Mouse (Mus musculus): ENCODE measurements around the gene Plb1. TPM values are rescaled to one million over a fixed set of nuclear protein-coding genes. Genes with fewer than 3 reads are reported as not detected.

The Plb1 gene
- polyA plus RNA-seq, 1 experiment from 2014 or later, result not detected

DNA sequence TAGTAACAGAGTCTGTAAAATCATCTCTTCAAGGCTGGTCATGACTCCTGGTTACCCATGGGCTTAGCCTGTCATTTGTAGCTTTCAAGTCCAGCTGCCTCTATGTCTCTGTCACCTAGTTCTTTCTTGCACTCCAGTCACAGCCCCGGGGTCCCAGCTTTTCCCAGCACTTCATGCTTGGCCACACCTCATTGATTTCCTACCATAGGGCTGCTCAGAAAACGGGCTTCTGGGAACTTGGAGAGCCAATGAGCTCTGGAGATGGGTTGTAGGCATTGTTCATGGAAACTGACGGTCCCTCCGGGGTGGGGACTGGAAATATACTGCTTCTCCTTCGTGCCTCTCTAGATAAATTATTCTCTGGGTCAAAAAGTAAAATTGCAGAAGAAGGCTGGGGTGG, 28.2 kb downstream of the Plb1 start:
- Histone ChIP-seq H3K27ac (replicated peaks; ENCODE audit: low read depth, low read length) (no peak overlapping the region), H3K9me3 (replicated peaks; ENCODE audit: control insufficient read depth, low read length) (no peaks in the 10 kb centered on the region), H3K36me3 (replicated peaks; ENCODE audit: control insufficient read depth, insufficient read depth, low read depth, low read length) (no peaks in the 10 kb centered on the region), H3K4me1 (ENCODE audit: control insufficient read depth, insufficient read depth, low read length) (no peaks in the 10 kb centered on the region), H3K9ac (replicated peaks; ENCODE audit: low read length) (no peak overlapping the region), H3K4me2 (ENCODE audit: low read depth, low read length) (no peak overlapping the region), H3K27me3 (ENCODE audit: control insufficient read depth, insufficient read depth, low read length) (no peaks in the 10 kb centered on the region), H3K4me3 (ENCODE audit: low read depth, low read length) (no peak overlapping the region)
- ATAC-seq (replicated peaks; ENCODE audit: insufficient number of reproducible peaks, low FRiP score, low TSS enrichment, low read depth), result no peak
- 57% methylated on average over 5 of the region's 5 CpGs for WGBS
- DNase-seq (ENCODE audit: low spot score), result no peak

DNA sequence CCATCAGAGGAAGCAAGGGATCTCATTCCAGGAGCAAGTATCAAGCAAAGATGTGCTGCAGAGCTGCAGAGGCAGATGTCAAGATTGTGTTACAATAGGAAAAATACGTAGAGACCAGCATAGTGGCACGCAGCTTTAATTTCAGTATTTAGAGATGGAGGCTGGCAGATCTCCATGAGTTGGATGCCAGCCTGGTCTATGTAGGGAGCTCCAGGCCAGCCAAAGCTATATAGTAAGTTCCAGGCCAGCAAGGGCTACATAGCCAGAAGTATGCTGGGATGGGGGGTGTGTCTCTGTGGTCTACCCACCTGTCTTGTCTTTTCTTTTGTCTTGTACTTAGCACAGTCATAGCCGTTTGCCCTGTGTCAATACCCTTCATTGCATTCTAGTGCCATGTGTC, 28.7 kb downstream of the Plb1 start:
- Histone ChIP-seq H3K4me1 (ENCODE audit: control insufficient read depth, insufficient read depth, low read length) (no peaks in the 10 kb centered on the region), H3K4me2 (ENCODE audit: low read depth, low read length) (no peak overlapping the region), H3K4me3 (ENCODE audit: low read depth, low read length) (no peak overlapping the region), H3K9ac (replicated peaks; ENCODE audit: low read length) (no peak overlapping the region), H3K36me3 (replicated peaks; ENCODE audit: control insufficient read depth, insufficient read depth, low read depth, low read length) (no peaks in the 10 kb centered on the region), H3K9me3 (replicated peaks; ENCODE audit: control insufficient read depth, low read length) (no peaks in the 10 kb centered on the region), H3K27ac (replicated peaks; ENCODE audit: low read depth, low read length) (no peak overlapping the region), H3K27me3 (ENCODE audit: control insufficient read depth, insufficient read depth, low read length) (no peaks in the 10 kb centered on the region)
- ATAC-seq (replicated peaks; ENCODE audit: insufficient number of reproducible peaks, low FRiP score, low TSS enrichment, low read depth) (no peak), DNase-seq (ENCODE audit: low spot score) (no peak)
- WGBS, result 85% methylated on average over 3 of the region's 3 CpGs

DNA sequence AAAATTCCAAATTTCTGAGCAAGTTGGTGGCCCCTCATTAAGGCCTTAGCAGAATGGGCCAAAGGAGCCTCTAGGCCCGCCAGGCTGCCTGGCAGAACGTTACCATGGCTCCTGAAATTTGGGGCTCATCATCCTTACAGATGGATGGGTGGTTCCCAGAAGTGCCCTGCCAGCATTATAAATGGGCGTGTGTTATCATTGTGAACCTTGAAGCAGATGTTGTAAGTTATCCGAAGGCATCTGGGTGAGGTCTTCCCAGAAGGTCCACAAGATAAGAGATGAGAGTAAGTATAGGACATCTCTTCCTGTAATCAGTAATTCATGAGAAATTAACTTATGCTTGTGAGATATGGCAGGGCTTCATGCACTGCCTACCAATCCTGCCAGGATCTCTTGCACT, 30.0 kb downstream of the Plb1 start:
- Histone ChIP-seq H3K4me2 (ENCODE audit: low read depth, low read length) (no peak overlapping the region), H3K9ac (replicated peaks; ENCODE audit: low read length) (no peak overlapping the region), H3K36me3 (replicated peaks; ENCODE audit: control insufficient read depth, insufficient read depth, low read depth, low read length) (no peaks in the 10 kb centered on the region), H3K4me1 (ENCODE audit: control insufficient read depth, insufficient read depth, low read length) (no peaks in the 10 kb centered on the region), H3K27ac (replicated peaks; ENCODE audit: low read depth, low read length) (no peak overlapping the region), H3K4me3 (ENCODE audit: low read depth, low read length) (no peak overlapping the region), H3K9me3 (replicated peaks; ENCODE audit: control insufficient read depth, low read length) (no peaks in the 10 kb centered on the region), H3K27me3 (ENCODE audit: control insufficient read depth, insufficient read depth, low read length) (no peaks in the 10 kb centered on the region)
- DNase-seq (ENCODE audit: low spot score) (no peak), ATAC-seq (replicated peaks; ENCODE audit: insufficient number of reproducible peaks, low FRiP score, low TSS enrichment, low read depth) (no peak)
- WGBS, result 82% methylated on average over 4 of the region's 4 CpGs

DNA sequence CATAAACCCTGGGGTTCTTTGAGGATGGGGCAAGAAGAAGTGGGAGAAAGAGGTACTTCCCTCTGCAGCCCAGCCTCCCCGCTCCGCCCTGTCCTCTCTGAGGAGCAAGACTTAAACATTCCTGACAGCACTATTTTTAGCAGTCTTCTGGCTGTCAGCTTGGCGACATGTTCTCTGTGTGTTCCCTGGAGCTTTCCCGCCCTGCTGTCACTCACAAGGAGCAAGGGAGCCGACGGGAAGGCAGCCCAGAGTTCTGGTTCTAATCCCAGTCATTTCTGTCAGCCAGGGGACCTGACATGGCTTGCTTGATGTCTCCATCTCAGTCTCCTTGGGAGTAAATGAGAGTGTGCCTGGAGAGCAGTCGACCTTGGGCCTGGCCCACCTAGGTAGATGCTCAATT, 40.0 kb downstream of the Plb1 start:
- ATAC-seq (replicated peaks; ENCODE audit: insufficient number of reproducible peaks, low FRiP score, low TSS enrichment, low read depth) (no peak), DNase-seq (ENCODE audit: low spot score) (no peak)
- no peak overlapping the region for H3K27ac ChIP-seq (replicated peaks; ENCODE audit: low read depth, low read length)
- WGBS, result 44% methylated on average over 7 of the region's 7 CpGs
- H3K4me3 ChIP-seq (ENCODE audit: low read depth, low read length), result no peak overlapping the region
- no peaks in the 10 kb centered on the region for H3K4me1 ChIP-seq (ENCODE audit: control insufficient read depth, insufficient read depth, low read length)
- H3K4me2 ChIP-seq (ENCODE audit: low read depth, low read length), result no peak overlapping the region
- H3K9ac ChIP-seq (replicated peaks; ENCODE audit: low read length), result no peak overlapping the region
- no peaks in the 10 kb centered on the region for H3K36me3 ChIP-seq (replicated peaks; ENCODE audit: control insufficient read depth, insufficient read depth, low read depth, low read length)
- H3K9me3 ChIP-seq (replicated peaks; ENCODE audit: control insufficient read depth, low read length), result no peaks in the 10 kb centered on the region
- no peaks in the 10 kb centered on the region for H3K27me3 ChIP-seq (ENCODE audit: control insufficient read depth, insufficient read depth, low read length)

DNA sequence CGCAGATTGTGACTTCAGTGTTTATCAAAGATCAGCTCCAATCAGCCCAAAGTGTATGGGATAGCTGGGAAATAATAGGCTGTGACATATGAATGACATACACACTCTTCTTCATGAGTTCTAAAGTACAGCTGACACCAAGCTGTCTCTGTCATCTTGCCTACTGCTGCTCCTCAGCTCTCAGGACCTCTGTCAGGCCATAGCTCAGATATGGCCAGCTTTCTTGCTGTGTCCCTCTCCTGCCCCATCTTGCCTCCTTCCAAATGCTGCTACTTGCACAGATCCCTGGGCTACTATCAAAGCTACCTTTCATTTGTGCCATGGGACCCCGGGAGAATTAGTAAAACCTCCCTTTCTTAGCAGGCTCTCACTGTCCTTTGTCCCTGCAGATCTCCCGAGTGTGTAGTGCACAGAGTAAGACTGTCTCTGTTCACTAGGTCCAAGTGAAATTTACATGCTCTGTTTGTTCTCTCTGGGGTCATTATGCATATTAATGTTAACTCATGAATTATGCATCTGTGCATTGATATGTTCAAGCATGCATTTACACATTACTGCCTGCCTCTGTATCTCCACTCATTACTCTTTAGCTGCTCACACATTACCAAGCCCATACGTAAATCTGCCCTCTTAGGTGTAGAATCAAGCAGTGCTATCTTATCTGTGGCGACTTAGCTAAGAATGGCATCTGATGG, 45.6 kb downstream of the Plb1 start:
- no peak overlapping the region for H3K27ac ChIP-seq (replicated peaks; ENCODE audit: low read depth, low read length)
- ATAC-seq (replicated peaks; ENCODE audit: insufficient number of reproducible peaks, low FRiP score, low TSS enrichment, low read depth) (no peak), DNase-seq (ENCODE audit: low spot score) (no peak)
- no peaks in the 10 kb centered on the region for H3K36me3 ChIP-seq (replicated peaks; ENCODE audit: control insufficient read depth, insufficient read depth, low read depth, low read length)
- no peak overlapping the region for H3K4me3 ChIP-seq (ENCODE audit: low read depth, low read length)
- no peaks in the 10 kb centered on the region for H3K27me3 ChIP-seq (ENCODE audit: control insufficient read depth, insufficient read depth, low read length)
- H3K9me3 ChIP-seq (replicated peaks; ENCODE audit: control insufficient read depth, low read length), result no peaks in the 10 kb centered on the region
- WGBS, result 70% methylated on average over 5 of the region's 5 CpGs
- no peak overlapping the region for H3K9ac ChIP-seq (replicated peaks; ENCODE audit: low read length)
- no peak overlapping the region for H3K4me2 ChIP-seq (ENCODE audit: low read depth, low read length)
- no peaks in the 10 kb centered on the region for H3K4me1 ChIP-seq (ENCODE audit: control insufficient read depth, insufficient read depth, low read length)

DNA sequence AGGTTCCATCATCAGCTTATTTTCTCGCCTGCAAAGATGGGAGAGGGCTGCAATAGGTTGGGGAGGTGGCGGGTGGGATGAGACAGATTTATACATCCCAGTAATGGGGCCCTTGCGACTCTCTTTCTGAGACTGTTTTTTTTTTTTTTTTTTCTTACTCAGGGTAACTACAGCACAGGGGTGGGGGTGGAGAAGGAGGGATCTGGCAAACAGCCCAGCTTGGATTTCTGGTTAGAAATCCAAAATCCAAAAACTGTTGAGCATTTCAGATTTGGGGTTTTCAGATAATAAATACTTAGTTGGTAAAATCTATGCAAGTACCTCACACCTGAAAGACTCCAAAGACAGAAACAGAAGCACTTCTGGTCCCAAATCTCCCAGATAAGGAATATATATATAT, 47.6 kb downstream of the Plb1 start:
- Histone ChIP-seq H3K4me3 (ENCODE audit: low read depth, low read length) (no peak overlapping the region), H3K36me3 (replicated peaks; ENCODE audit: control insufficient read depth, insufficient read depth, low read depth, low read length) (no peaks in the 10 kb centered on the region), H3K9ac (replicated peaks; ENCODE audit: low read length) (no peak overlapping the region), H3K9me3 (replicated peaks; ENCODE audit: control insufficient read depth, low read length) (no peaks in the 10 kb centered on the region), H3K27me3 (ENCODE audit: control insufficient read depth, insufficient read depth, low read length) (no peaks in the 10 kb centered on the region), H3K4me2 (ENCODE audit: low read depth, low read length) (no peak overlapping the region), H3K4me1 (ENCODE audit: control insufficient read depth, insufficient read depth, low read length) (no peaks in the 10 kb centered on the region), H3K27ac (replicated peaks; ENCODE audit: low read depth, low read length) (no peak overlapping the region)
- WGBS, result 69% methylated on average over 3 of the region's 3 CpGs
- DNase-seq (ENCODE audit: low spot score) (no peak), ATAC-seq (replicated peaks; ENCODE audit: insufficient number of reproducible peaks, low FRiP score, low TSS enrichment, low read depth) (no peak)

DNA sequence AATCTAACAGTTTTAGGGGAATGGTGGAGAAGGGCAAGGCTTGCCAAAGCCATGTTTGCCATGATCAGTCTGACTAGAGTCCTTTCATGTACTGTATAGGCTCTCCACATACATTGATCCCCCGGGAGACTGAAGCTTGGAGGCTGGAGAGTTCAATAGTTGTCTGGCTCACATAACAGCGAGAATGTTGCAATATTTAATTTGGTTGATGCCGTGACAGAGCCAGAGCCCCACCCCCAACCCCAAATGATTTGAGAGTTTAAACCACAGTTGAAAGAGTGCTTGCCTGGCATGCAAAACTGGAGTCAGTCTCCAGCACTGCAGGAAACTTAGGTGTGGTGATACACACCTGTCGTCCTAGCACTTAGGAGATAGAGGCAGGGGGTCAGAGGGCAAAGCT, 49.8 kb downstream of the Plb1 start:
- WGBS, result 61% methylated on average over 4 of the region's 4 CpGs
- H3K27ac ChIP-seq (replicated peaks; ENCODE audit: low read depth, low read length), result no peak overlapping the region

DNA sequence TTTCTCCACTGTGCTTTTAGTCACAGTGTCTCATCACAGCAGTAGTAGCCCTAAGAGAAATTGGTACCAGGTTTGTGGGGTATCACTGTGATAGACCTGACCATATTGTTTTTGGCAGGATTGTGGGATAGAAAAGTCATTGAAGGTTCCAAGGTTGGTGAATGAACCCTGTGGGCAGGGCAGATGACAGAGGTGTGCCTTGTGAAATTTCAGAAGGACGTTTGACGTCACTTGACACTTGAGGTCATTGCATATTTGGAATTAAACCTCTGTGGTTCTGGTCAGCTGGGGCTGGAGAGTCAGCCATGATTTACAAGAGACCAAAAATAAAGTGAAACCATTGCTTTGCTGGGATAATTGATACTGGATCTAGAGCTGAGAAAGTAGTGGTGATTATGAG, 50.9 kb downstream of the Plb1 start:
- DNase-seq (ENCODE audit: low spot score) (no peak), ATAC-seq (replicated peaks; ENCODE audit: insufficient number of reproducible peaks, low FRiP score, low TSS enrichment, low read depth) (no peak)
- Histone ChIP-seq H3K4me3 (ENCODE audit: low read depth, low read length) (no peak overlapping the region), H3K4me1 (ENCODE audit: control insufficient read depth, insufficient read depth, low read length) (no peaks in the 10 kb centered on the region), H3K4me2 (ENCODE audit: low read depth, low read length) (no peak overlapping the region), H3K9me3 (replicated peaks; ENCODE audit: control insufficient read depth, low read length) (no peaks in the 10 kb centered on the region), H3K9ac (replicated peaks; ENCODE audit: low read length) (no peak overlapping the region), H3K36me3 (replicated peaks; ENCODE audit: control insufficient read depth, insufficient read depth, low read depth, low read length) (no peaks in the 10 kb centered on the region), H3K27me3 (ENCODE audit: control insufficient read depth, insufficient read depth, low read length) (no peaks in the 10 kb centered on the region), H3K27ac (replicated peaks; ENCODE audit: low read depth, low read length) (no peak overlapping the region)
- WGBS, result 85% methylated on average over 2 of the region's 2 CpGs

More for the DNA sequence above, 49.8 kb downstream of the Plb1 start:
- no peak for DNase-seq (ENCODE audit: low spot score)
- Histone ChIP-seq H3K9me3 (replicated peaks; ENCODE audit: control insufficient read depth, low read length) (no peaks in the 10 kb centered on the region), H3K36me3 (replicated peaks; ENCODE audit: control insufficient read depth, insufficient read depth, low read depth, low read length) (no peaks in the 10 kb centered on the region), H3K27me3 (ENCODE audit: control insufficient read depth, insufficient read depth, low read length) (no peaks in the 10 kb centered on the region), H3K9ac (replicated peaks; ENCODE audit: low read length) (no peak overlapping the region), H3K4me1 (ENCODE audit: control insufficient read depth, insufficient read depth, low read length) (no peaks in the 10 kb centered on the region), H3K4me2 (ENCODE audit: low read depth, low read length) (no peak overlapping the region), H3K4me3 (ENCODE audit: low read depth, low read length) (no peak overlapping the region)
- no peak for ATAC-seq (replicated peaks; ENCODE audit: insufficient number of reproducible peaks, low FRiP score, low TSS enrichment, low read depth)
